Mouse (Mus musculus): ENCODE data around the gene Isg15.
"Not testable (repeated sequence)": the region's sequence is repeated elsewhere in the genome, so short reads cannot be mapped to it uniquely, and the experiment has no call there.

Isg15 gene

GRCm38 (mm10) chr4:156154771-156155170 is 45.8 kb downstream of the Isg15 start:
- DNase-seq, result no peak

GRCm38 (mm10) chr4:156150887-156151286 is 49.7 kb downstream of the Isg15 start:
- not testable (repeated sequence) for DNase-seq

Measured in kidney, postnatal 4 days (tissue).